Mouse (Mus musculus): ENCODE measurements around the gene Lrmda. TPM values are rescaled to one million over a fixed set of nuclear protein-coding genes. Genes with fewer than 3 reads are reported as not detected.
A peak's percentile ranks its signal among the peaks of the same experiment; 100 is the strongest.

Lrmda gene
- polyA plus RNA-seq, 1 experiment from 2014 or later, result 0.60 TPM

DNA sequence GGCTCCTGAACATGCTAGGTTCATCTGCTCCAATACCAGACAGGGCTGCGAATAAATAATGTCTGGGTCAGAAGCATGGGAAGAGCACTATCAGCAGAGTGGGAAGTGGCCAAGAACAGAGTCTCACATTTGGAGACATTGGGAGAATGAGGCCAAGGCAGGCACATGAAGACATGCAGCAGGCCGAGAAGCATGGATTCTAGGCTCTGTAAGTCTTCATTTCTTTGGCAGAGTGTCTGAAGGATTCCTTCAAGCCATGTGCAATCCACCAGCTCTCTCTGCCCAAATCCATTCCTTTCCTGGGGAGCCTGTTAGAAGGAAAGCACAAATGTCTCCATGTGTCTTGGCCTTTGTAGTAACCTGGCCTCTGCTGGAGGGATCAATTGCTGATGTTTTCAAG is 902.3 kb downstream of the Lrmda start:
- WGBS, result 79% methylated on average over 2 of the region's 2 CpGs

DNA sequence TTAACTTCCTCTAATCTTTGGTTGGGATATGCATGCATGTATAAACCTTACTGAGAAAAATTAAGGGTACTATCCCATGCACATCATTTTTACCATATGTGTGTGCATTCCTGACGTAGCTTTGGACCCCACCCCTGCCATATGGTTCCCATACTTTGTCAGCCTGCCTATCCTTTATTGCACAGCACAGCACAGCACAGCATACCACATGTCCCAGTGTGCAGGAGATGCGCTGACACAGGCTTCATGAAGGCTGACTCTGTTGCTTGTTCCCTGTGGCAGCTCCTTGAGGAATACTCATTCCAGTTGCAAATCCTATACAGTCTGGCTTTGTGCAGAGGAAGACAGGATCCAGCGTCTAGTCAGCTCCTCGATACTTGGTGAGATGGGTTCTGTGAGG is 903.1 kb downstream of the Lrmda start:
- no peaks in the 10 kb centered on the region for H3K36me3 ChIP-seq
- no peak for DNase-seq (ENCODE audit: low spot score)
- no peak overlapping the region for H3K27ac ChIP-seq
- H3K9me3 ChIP-seq, result no peaks in the 10 kb centered on the region
- no peaks in the 10 kb centered on the region for H3K4me1 ChIP-seq
- 77% methylated on average over 4 of the region's 4 CpGs for WGBS
- H3K27me3 ChIP-seq (ENCODE audit: insufficient read depth, poor library complexity, severe bottlenecking), result no peaks in the 10 kb centered on the region
- H3K4me3 ChIP-seq, result no peak overlapping the region

More for the DNA sequence above, 902.3 kb downstream of the Lrmda start:
- H3K4me3 ChIP-seq, result no peak overlapping the region
- no peak overlapping the region for H3K27ac ChIP-seq
- no peaks in the 10 kb centered on the region for H3K27me3 ChIP-seq (ENCODE audit: insufficient read depth, poor library complexity, severe bottlenecking)
- no peaks in the 10 kb centered on the region for H3K36me3 ChIP-seq
- DNase-seq (ENCODE audit: low spot score), result no peak
- no peaks in the 10 kb centered on the region for H3K9me3 ChIP-seq
- no peaks in the 10 kb centered on the region for H3K4me1 ChIP-seq

DNA sequence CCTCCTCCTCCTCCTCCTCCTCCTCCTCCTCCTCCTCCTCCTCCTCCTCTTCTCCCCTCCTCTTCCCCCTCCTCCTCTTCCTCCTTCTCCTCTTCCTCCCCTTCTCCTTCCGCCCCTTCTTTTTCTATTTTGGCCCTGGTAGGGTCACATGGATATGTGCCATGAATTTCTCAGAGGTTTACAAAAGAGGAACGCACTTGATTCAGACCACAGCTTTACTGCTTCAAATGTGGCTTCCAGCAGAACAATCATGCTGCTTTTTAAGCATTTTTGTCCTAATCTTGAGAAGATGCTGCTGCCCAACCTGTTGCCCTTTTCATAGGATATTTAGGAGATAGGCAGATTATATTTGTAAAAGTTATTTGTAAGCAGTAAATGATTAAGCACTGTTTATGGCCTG is 903.7 kb downstream of the Lrmda start:
- no peak for DNase-seq (ENCODE audit: low spot score)
- H3K27me3 ChIP-seq (ENCODE audit: insufficient read depth, poor library complexity, severe bottlenecking), result no peaks in the 10 kb centered on the region
- no peak overlapping the region for H3K27ac ChIP-seq
- H3K4me1 ChIP-seq, result no peaks in the 10 kb centered on the region
- 85% methylated on average over 2 of the region's 2 CpGs for WGBS
- no peaks in the 10 kb centered on the region for H3K36me3 ChIP-seq
- H3K4me3 ChIP-seq, result no peak overlapping the region
- no peaks in the 10 kb centered on the region for H3K9me3 ChIP-seq

DNA sequence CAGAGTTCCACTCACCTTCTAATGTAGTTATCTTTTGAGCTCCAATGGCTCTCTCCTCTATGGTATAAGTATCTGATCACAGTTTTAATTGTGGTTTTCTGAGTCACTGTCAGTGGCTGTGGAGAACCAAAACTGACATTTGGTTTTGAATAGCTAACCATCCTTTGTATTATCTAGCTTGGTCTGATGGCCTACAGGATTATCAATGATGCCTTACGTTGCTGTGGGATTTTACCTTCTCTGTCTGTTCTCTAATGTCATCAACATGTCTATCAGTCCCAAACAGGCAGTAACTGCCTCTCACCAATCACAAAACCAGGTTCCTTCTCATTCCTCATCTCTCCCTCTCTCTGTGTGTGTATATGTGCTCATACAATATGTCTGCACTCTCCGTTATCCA is 908.8 kb downstream of the Lrmda start:
- WGBS, result 82% methylated on average over 2 of the region's 2 CpGs
- DNase-seq (ENCODE audit: low spot score), result no peak
- no peaks in the 10 kb centered on the region for H3K9me3 ChIP-seq
- no peak overlapping the region for H3K4me3 ChIP-seq
- H3K27ac ChIP-seq, result no peak overlapping the region
- H3K36me3 ChIP-seq, result no peaks in the 10 kb centered on the region
- no peaks in the 10 kb centered on the region for H3K4me1 ChIP-seq
- no peaks in the 10 kb centered on the region for H3K27me3 ChIP-seq (ENCODE audit: insufficient read depth, poor library complexity, severe bottlenecking)

DNA sequence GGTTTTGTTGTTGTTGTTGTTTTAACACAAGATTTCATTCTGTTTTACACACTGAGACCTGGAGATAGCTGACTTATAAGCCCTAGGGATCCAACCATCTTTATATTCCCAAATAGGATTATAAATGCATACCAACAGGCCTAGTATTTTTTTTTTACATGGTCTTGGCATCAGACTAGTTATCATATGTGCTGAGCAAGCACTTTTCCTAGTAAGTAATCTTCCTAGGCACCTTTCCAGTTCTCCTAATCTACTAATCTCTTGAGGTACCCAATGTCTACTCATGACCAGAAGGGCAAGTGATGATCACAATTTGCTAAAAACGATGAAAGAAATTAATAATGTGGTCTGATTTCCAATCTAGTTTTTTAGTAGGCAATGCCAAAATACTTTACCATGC is 909.2 kb downstream of the Lrmda start:
- H3K27me3 ChIP-seq (ENCODE audit: insufficient read depth, poor library complexity, severe bottlenecking), result no peaks in the 10 kb centered on the region
- H3K36me3 ChIP-seq, result no peaks in the 10 kb centered on the region
- H3K9me3 ChIP-seq, result no peaks in the 10 kb centered on the region
- WGBS, result 82% methylated on average over 1 of the region's 1 CpGs
- no peak for DNase-seq (ENCODE audit: low spot score)
- H3K4me1 ChIP-seq, result no peaks in the 10 kb centered on the region
- H3K27ac ChIP-seq, result no peak overlapping the region
- H3K4me3 ChIP-seq, result no peak overlapping the region

DNA sequence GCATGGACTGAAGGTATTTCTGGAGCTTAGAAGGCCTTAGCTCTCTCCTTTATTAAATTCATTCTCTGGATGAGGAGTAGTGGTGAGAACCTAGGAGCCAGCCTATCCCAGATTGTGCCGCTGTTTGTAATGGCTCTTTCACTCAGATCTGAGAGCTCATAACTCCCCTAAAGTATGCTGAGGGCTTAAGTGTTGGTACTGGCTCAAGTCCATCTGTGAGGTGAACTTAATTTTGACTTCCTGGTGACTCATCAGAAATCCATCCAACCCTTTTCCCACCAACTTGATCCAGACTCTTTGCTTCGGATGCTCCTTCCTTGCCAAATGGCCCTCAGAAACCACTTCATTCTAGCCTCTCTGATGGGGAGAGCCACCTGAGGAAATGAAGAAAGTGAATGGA is 910.1 kb downstream of the Lrmda start:
- WGBS, result 82% methylated on average over 2 of the region's 2 CpGs
- Histone ChIP-seq H3K9me3 (no peaks in the 10 kb centered on the region), H3K36me3 (no peaks in the 10 kb centered on the region), H3K27me3 (ENCODE audit: insufficient read depth, poor library complexity, severe bottlenecking) (no peaks in the 10 kb centered on the region), H3K4me3 (no peak overlapping the region), H3K4me1 (no peaks in the 10 kb centered on the region), H3K27ac (no peak overlapping the region)
- no peak for DNase-seq (ENCODE audit: low spot score)

DNA sequence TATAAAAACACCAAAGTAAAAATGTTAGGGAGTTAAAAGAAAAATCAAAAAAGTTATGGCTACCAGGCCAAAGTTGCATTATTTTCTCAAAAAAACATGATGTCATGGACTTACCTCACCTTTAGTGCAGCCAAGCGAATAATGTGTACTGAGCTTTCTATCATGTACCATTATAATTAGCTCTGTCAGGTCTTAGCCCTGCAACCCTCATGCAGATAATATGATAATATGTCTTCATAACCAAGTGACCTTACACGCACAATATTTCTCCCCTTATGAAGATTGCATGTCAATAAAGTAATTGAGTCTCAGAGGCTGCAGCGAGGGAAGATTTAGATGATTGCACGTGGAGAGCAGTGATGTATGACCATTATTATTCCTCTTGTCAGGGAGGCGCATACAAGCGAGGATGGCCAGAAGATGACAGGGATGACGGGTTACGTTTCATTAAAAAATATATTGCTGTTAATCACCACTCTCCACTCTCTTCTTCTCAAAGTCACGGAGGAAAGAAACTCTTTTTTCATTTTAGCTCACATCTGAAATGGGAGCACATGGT is 911.1 kb downstream of the Lrmda start:
- no peaks in the 10 kb centered on the region for H3K36me3 ChIP-seq
- DNase-seq (ENCODE audit: low spot score), result no peak
- H3K27ac ChIP-seq, result no peak overlapping the region
- H3K9me3 ChIP-seq, result no peaks in the 10 kb centered on the region
- WGBS, result 89% methylated on average over 9 of the region's 9 CpGs
- no peaks in the 10 kb centered on the region for H3K4me1 ChIP-seq
- H3K4me3 ChIP-seq, result no peak overlapping the region
- no peaks in the 10 kb centered on the region for H3K27me3 ChIP-seq (ENCODE audit: insufficient read depth, poor library complexity, severe bottlenecking)

DNA sequence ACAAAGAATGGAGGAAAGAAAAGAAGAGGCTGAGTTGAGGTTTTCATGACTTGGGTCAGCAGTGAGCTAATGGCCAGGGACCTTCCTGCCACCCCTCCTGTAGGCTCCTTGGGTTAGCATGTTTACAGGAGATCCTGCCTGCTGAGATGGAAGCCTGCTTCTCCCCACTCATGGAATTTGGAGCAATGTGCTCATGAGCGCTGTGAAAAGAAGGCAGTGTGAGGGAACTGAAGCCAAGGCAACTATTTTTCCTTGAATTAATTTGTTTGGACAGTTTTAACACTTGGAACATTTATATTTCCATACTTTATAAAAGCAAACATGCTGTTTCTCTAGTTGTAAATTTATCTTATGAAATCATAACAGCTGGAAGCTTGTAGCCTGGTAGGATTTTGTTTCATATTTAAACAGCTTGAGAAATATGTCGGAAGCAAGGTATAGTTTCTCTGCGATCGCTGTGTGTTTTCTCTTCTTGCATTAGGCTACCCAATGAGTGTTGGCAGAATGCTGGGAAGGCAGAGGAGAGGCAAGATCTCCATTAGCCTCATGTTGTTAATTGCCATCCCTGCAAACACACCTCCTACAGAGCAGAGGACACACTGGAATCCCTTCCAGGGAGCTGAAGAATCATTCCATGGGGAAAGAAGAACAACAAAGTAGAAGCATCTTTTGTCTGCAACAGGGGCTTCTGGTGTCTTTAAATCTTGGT is 911.8 kb downstream of the Lrmda start:
- Histone ChIP-seq H3K27me3 (ENCODE audit: insufficient read depth, poor library complexity, severe bottlenecking) (no peaks in the 10 kb centered on the region), H3K4me3 (no peak overlapping the region), H3K27ac (no peak overlapping the region), H3K36me3 (no peaks in the 10 kb centered on the region), H3K9me3 (no peaks in the 10 kb centered on the region), H3K4me1 (no peaks in the 10 kb centered on the region)
- WGBS, result 90% methylated on average over 4 of the region's 4 CpGs
- DNase-seq (ENCODE audit: low spot score), result no peak

DNA sequence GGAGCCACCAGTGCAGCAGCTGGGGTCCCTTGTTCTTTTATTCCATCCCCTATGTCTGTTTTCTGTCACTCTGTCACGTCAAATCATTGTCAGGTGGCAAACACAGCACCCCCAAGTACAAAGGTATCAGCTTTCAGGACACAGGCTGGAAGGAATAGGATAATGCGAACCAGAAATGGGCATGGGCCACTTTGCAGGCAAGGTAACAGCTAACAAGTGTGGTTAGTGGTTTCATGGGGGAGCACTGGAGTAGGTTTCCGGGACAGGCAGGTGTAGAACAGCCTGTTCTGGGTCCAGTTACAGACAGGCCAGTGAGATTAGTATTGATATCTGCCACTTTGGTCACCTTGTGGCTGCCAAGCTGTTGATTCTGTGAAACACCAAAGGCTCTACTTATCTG is 917.2 kb downstream of the Lrmda start:
- DNase-seq (ENCODE audit: low spot score), result no peak
- no peak overlapping the region for H3K4me3 ChIP-seq
- H3K27me3 ChIP-seq (ENCODE audit: insufficient read depth, poor library complexity, severe bottlenecking), result no peaks in the 10 kb centered on the region
- H3K9me3 ChIP-seq, result no peaks in the 10 kb centered on the region
- H3K36me3 ChIP-seq, result no peaks in the 10 kb centered on the region
- peaks cover 15% of the 10 kb centered on the region for H3K4me1 ChIP-seq
- WGBS, result 47% methylated on average over 3 of the region's 3 CpGs
- no peak overlapping the region for H3K27ac ChIP-seq

DNA sequence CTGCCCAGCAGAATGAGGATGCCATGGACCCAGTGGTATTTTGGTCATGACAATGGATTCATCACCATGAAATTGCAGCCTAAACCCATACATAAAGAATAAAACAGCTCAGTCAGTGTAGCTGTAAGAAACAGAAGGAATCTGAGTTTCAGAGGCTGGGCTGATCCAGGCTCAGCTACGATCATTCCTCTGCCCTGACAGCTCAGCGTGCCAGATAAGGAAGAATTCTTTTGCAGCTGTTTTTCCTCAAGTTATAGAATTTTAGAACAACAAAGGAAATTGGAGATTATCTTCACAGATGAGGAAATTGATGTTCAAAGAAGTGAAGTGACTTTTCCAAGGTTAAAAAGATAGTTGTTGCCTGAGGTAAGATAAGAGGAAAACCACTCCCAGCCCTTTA is 921.1 kb downstream of the Lrmda start:
- no peak for DNase-seq (ENCODE audit: low spot score)
- no peaks in the 10 kb centered on the region for H3K9me3 ChIP-seq
- H3K27ac ChIP-seq, result peak overlapping the region; percentile 16; the same call in 1 of the 2 replicates
- H3K4me1 ChIP-seq, result peaks cover 15% of the 10 kb centered on the region
- H3K36me3 ChIP-seq, result no peaks in the 10 kb centered on the region
- H3K27me3 ChIP-seq (ENCODE audit: insufficient read depth, poor library complexity, severe bottlenecking), result no peaks in the 10 kb centered on the region
- H3K4me3 ChIP-seq, result no peak overlapping the region
- 35% methylated on average over 2 of the region's 2 CpGs for WGBS

DNA sequence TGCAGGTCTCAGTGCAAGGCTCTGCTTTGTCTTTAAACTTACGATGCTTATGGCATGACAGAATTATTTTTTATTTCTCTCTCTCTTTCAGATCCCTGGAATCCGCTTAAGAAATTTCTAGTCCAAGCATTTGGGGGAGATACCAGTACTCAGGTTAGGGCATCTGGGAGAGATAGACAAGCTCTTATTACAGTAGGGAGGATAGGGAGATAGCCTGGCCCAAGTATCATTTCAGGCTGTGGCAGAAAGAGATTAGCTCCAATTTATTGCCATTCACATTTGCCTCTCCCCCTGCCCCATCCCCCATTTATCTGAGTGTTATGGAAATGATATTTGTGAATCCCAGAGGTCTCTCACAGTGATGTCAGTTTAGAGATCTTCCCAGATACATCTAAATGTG is 923.1 kb downstream of the Lrmda start:
- no peak overlapping the region for H3K27ac ChIP-seq
- no peaks in the 10 kb centered on the region for H3K36me3 ChIP-seq
- H3K4me3 ChIP-seq, result no peak overlapping the region
- no peaks in the 10 kb centered on the region for H3K27me3 ChIP-seq (ENCODE audit: insufficient read depth, poor library complexity, severe bottlenecking)
- H3K9me3 ChIP-seq, result no peaks in the 10 kb centered on the region
- no peak for DNase-seq (ENCODE audit: low spot score)
- 79% methylated on average over 2 of the region's 2 CpGs for WGBS
- peaks cover 15% of the 10 kb centered on the region for H3K4me1 ChIP-seq

DNA sequence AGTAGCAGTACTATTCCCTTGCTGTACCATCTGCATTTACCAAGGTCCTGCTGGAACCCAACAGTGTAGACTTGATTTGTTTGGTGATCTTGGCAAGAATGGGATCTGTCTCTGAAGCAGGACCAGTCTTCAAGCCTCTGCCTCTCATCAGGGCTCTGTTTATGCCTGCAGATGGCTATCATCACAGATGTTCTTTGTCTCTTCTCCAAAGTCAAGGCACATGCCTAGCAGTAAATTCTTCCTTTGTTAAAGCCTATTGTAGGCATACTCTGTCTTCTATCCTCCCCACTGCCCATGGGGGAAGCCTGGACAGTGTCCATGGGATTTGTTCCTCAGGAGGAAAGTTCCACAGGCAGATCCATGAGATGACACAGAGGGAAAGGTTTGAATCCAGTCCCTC is 930.0 kb downstream of the Lrmda start:
- Histone ChIP-seq H3K27me3 (ENCODE audit: insufficient read depth, poor library complexity, severe bottlenecking) (no peaks in the 10 kb centered on the region), H3K27ac (no peak overlapping the region), H3K4me3 (no peak overlapping the region), H3K4me1 (no peaks in the 10 kb centered on the region), H3K36me3 (no peaks in the 10 kb centered on the region), H3K9me3 (no peaks in the 10 kb centered on the region)
- no peak for DNase-seq (ENCODE audit: low spot score)

DNA sequence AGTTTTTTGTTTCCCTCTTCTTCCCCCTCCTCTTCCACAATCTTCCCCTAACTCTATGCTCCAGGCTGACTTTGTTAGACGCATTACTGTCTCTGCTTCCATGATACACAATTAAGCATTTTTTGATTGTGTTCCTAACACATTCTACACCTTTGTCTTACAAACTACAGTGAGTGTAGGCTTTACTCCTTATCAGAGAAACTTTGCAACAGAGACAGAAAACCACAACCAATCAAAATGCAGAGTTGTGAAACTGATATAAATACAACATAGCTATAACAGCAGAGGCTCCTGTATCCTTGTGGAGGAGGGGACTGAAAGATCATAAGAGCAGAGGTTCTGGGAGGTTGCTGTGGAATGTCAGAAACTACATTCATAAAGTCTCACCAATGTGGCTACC is 933.5 kb downstream of the Lrmda start:
- Histone ChIP-seq H3K27ac (no peak overlapping the region), H3K36me3 (no peaks in the 10 kb centered on the region), H3K27me3 (ENCODE audit: insufficient read depth, poor library complexity, severe bottlenecking) (no peaks in the 10 kb centered on the region), H3K4me1 (no peaks in the 10 kb centered on the region), H3K4me3 (no peak overlapping the region), H3K9me3 (no peaks in the 10 kb centered on the region)
- 73% methylated on average over 1 of the region's 1 CpGs for WGBS
- DNase-seq (ENCODE audit: low spot score), result no peak

DNA sequence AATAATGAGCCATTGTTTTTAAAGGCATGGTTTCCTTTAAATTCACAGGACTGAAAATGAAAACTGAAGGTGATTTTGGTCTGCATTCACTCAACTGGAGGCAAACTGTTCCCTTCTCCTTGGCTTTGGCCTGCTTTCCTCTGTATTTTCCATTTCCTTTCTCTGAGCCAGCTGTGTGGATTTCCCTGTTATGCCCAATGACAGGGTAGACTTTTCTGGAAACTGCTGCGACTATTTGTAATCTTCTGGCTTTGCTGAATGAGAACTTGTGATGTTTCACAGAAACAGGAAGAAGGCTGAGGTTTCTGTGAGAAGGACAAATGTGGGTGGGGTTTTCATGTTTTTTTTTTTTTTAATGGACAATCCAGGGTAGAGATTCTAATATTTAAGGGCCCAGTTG is 940.7 kb downstream of the Lrmda start:
- H3K27ac ChIP-seq, result no peak overlapping the region

More for the DNA sequence above, 940.7 kb downstream of the Lrmda start:
- 71% methylated on average over 1 of the region's 1 CpGs for WGBS
- Histone ChIP-seq H3K9me3 (no peaks in the 10 kb centered on the region), H3K27me3 (ENCODE audit: insufficient read depth, poor library complexity, severe bottlenecking) (no peaks in the 10 kb centered on the region), H3K4me1 (no peaks in the 10 kb centered on the region), H3K36me3 (no peaks in the 10 kb centered on the region), H3K4me3 (no peak overlapping the region)
- no peak for DNase-seq (ENCODE audit: low spot score)

Measured in heart, embryonic 10.5 days (tissue).